Mouse (Mus musculus): ENCODE measurements around the gene Fas.

DNA sequence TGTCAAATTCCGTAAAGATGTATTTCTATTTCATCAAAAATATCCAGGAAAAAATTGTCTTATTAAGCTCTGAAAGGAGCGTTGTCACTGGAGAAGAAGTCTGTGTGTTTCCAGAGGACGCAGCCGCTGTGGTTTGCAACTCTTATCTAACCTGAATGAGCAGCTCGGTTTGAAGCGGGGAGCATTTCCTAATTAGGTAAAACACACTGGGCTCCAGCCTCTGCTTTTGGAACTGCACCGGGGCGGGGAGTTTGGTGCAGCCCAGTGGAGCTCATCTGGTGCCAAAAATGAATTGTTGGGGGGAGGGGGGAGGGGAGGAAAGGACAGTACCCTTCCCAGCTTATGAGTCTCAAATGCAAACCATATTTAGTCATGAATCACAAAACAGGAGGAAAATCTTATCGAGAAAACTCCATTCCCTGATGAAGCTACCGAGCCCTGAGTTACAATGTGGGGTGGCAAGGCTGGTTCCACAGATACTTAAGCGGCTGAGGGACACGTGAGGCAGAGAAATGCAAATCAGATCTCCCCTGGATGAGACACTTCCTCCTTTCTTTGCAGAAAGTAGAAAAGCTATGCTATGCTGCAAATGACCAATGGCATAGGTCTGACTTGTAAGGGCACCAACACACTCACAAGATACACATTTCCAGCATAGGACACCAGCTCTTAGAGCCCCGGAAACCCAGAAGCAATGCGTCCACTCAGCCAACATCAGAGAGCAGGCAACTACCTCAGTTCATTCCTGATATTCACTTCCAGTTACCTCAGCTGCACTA lies 36.2 kb upstream of the Fas start:
- TF ChIP-seq CTCF (IDR thresholded peaks at IDR 0.05) = no peak
- no peak for TF ChIP-seq EP300 (IDR thresholded peaks at IDR 0.05)

Measured in lung, postnatal 0 days (tissue).